Mouse (Mus musculus): ENCODE measurements around the gene Ust. TPM values are rescaled to one million over a fixed set of nuclear protein-coding genes. Genes with fewer than 3 reads are reported as not detected.

Ust gene
- polyA plus RNA-seq, 1 experiment from 2014 or later, result 10.5 TPM

GRCm38 (mm10) chr10:8484487-8484886 is 34.1 kb downstream of the Ust start:
- Histone ChIP-seq H3K4me1 (ENCODE audit: control insufficient read depth, insufficient read depth, low read length) (no peaks in the 10 kb centered on the region), H3K27ac (ENCODE audit: low read depth, low read length) (no peak overlapping the region), H3K36me3 (ENCODE audit: control insufficient read depth, insufficient read depth, low read length) (no peaks in the 10 kb centered on the region), H3K9me3 (ENCODE audit: control insufficient read depth, low read length) (no peaks in the 10 kb centered on the region), H3K9ac (replicated peaks; ENCODE audit: low read depth, low read length) (no peak overlapping the region), H3K4me3 (ENCODE audit: low read depth, low read length) (no peak overlapping the region), H3K27me3 (ENCODE audit: control insufficient read depth, insufficient read depth, low read length) (no peaks in the 10 kb centered on the region), H3K4me2 (ENCODE audit: low read depth, low read length) (no peak overlapping the region)
- WGBS, result 90% methylated on average over 4 of the region's 4 CpGs
- no peak for ATAC-seq (ENCODE audit: low read depth)

GRCm38 (mm10) chr10:8482779-8483178 is 35.8 kb downstream of the Ust start:
- ATAC-seq (ENCODE audit: low read depth), result no peak
- Histone ChIP-seq H3K4me3 (ENCODE audit: low read depth, low read length) (no peak overlapping the region), H3K9ac (replicated peaks; ENCODE audit: low read depth, low read length) (no peak overlapping the region), H3K27ac (ENCODE audit: low read depth, low read length) (no peak overlapping the region), H3K27me3 (ENCODE audit: control insufficient read depth, insufficient read depth, low read length) (no peaks in the 10 kb centered on the region), H3K4me2 (ENCODE audit: low read depth, low read length) (no peak overlapping the region), H3K36me3 (ENCODE audit: control insufficient read depth, insufficient read depth, low read length) (no peaks in the 10 kb centered on the region), H3K9me3 (ENCODE audit: control insufficient read depth, low read length) (no peaks in the 10 kb centered on the region), H3K4me1 (ENCODE audit: control insufficient read depth, insufficient read depth, low read length) (no peaks in the 10 kb centered on the region)
- 90% methylated on average over 4 of the region's 4 CpGs for WGBS

- no peak overlapping the region for H3K4me3 ChIP-seq (ENCODE audit: low read depth, low read length)
- 98% methylated on average over 2 of the region's 2 CpGs for WGBS
- H3K9me3 ChIP-seq (ENCODE audit: control insufficient read depth, low read length), result no peaks in the 10 kb centered on the region
- H3K27ac ChIP-seq (ENCODE audit: low read depth, low read length), result no peak overlapping the region
- ATAC-seq (ENCODE audit: low read depth), result no peak
- no peak overlapping the region for H3K4me2 ChIP-seq (ENCODE audit: low read depth, low read length)
- H3K36me3 ChIP-seq (ENCODE audit: control insufficient read depth, insufficient read depth, low read length), result no peaks in the 10 kb centered on the region
- no peaks in the 10 kb centered on the region for H3K4me1 ChIP-seq (ENCODE audit: control insufficient read depth, insufficient read depth, low read length)
- no peak overlapping the region for H3K9ac ChIP-seq (replicated peaks; ENCODE audit: low read depth, low read length)
- no peaks in the 10 kb centered on the region for H3K27me3 ChIP-seq (ENCODE audit: control insufficient read depth, insufficient read depth, low read length)
Measured at GRCm38 (mm10) chr10:8479779-8480178, 38.8 kb downstream of the Ust start.

- Histone ChIP-seq H3K4me2 (ENCODE audit: low read depth, low read length) (no peak overlapping the region), H3K9ac (replicated peaks; ENCODE audit: low read depth, low read length) (no peak overlapping the region), H3K9me3 (ENCODE audit: control insufficient read depth, low read length) (no peaks in the 10 kb centered on the region), H3K4me3 (ENCODE audit: low read depth, low read length) (no peak overlapping the region), H3K4me1 (ENCODE audit: control insufficient read depth, insufficient read depth, low read length) (no peaks in the 10 kb centered on the region), H3K36me3 (ENCODE audit: control insufficient read depth, insufficient read depth, low read length) (no peaks in the 10 kb centered on the region), H3K27me3 (ENCODE audit: control insufficient read depth, insufficient read depth, low read length) (no peaks in the 10 kb centered on the region), H3K27ac (ENCODE audit: low read depth, low read length) (no peak overlapping the region)
- 91% methylated on average over 8 of the region's 8 CpGs for WGBS
- ATAC-seq (ENCODE audit: low read depth), result no peak
Measured at GRCm38 (mm10) chr10:8477936-8478335, 40.7 kb downstream of the Ust start.

GRCm38 (mm10) chr10:8471995-8472394 is 46.6 kb downstream of the Ust start:
- ATAC-seq (ENCODE audit: low read depth), result no peak
- no peaks in the 10 kb centered on the region for H3K4me1 ChIP-seq (ENCODE audit: control insufficient read depth, insufficient read depth, low read length)
- no peaks in the 10 kb centered on the region for H3K36me3 ChIP-seq (ENCODE audit: control insufficient read depth, insufficient read depth, low read length)
- no peak overlapping the region for H3K4me2 ChIP-seq (ENCODE audit: low read depth, low read length)
- H3K9me3 ChIP-seq (ENCODE audit: control insufficient read depth, low read length), result no peaks in the 10 kb centered on the region
- no peaks in the 10 kb centered on the region for H3K27me3 ChIP-seq (ENCODE audit: control insufficient read depth, insufficient read depth, low read length)
- H3K4me3 ChIP-seq (ENCODE audit: low read depth, low read length), result no peak overlapping the region
- 93% methylated on average over 12 of the region's 12 CpGs for WGBS
- H3K27ac ChIP-seq (ENCODE audit: low read depth, low read length), result no peak overlapping the region
- H3K9ac ChIP-seq (replicated peaks; ENCODE audit: low read depth, low read length), result no peak overlapping the region

- H3K36me3 ChIP-seq (ENCODE audit: control insufficient read depth, insufficient read depth, low read length), result no peaks in the 10 kb centered on the region
- H3K9me3 ChIP-seq (ENCODE audit: control insufficient read depth, low read length), result no peaks in the 10 kb centered on the region
- H3K4me1 ChIP-seq (ENCODE audit: control insufficient read depth, insufficient read depth, low read length), result no peaks in the 10 kb centered on the region
- no peak overlapping the region for H3K4me2 ChIP-seq (ENCODE audit: low read depth, low read length)
- ATAC-seq (ENCODE audit: low read depth), result no peak
- no peak overlapping the region for H3K27ac ChIP-seq (ENCODE audit: low read depth, low read length)
- H3K27me3 ChIP-seq (ENCODE audit: control insufficient read depth, insufficient read depth, low read length), result no peaks in the 10 kb centered on the region
- WGBS, result 79% methylated on average over 5 of the region's 5 CpGs
- H3K4me3 ChIP-seq (ENCODE audit: low read depth, low read length), result no peak overlapping the region
- H3K9ac ChIP-seq (replicated peaks; ENCODE audit: low read depth, low read length), result no peak overlapping the region
Measured at GRCm38 (mm10) chr10:8471012-8471411, 47.6 kb downstream of the Ust start.

- no peak overlapping the region for H3K9ac ChIP-seq (replicated peaks; ENCODE audit: low read depth, low read length)
- 85% methylated on average over 3 of the region's 3 CpGs for WGBS
- ATAC-seq (ENCODE audit: low read depth), result no peak
Measured at GRCm38 (mm10) chr10:8469516-8469915, 49.1 kb downstream of the Ust start.

GRCm38 (mm10) chr10:8468651-8469386 is 49.8 kb downstream of the Ust start:
- H3K9me3 ChIP-seq (ENCODE audit: control insufficient read depth, low read length), result no peaks in the 10 kb centered on the region
- no peak overlapping the region for H3K27ac ChIP-seq (ENCODE audit: low read depth, low read length)
- WGBS, result 79% methylated on average over 5 of the region's 5 CpGs
- no peaks in the 10 kb centered on the region for H3K27me3 ChIP-seq (ENCODE audit: control insufficient read depth, insufficient read depth, low read length)
- H3K4me3 ChIP-seq (ENCODE audit: low read depth, low read length), result no peak overlapping the region
- no peaks in the 10 kb centered on the region for H3K36me3 ChIP-seq (ENCODE audit: control insufficient read depth, insufficient read depth, low read length)
- no peak for ATAC-seq (ENCODE audit: low read depth)
- no peaks in the 10 kb centered on the region for H3K4me1 ChIP-seq (ENCODE audit: control insufficient read depth, insufficient read depth, low read length)
- no peak overlapping the region for H3K4me2 ChIP-seq (ENCODE audit: low read depth, low read length)
- no peak overlapping the region for H3K9ac ChIP-seq (replicated peaks; ENCODE audit: low read depth, low read length)

More at GRCm38 (mm10) chr10:8469516-8469915, 49.1 kb downstream of the Ust start:
- no peaks in the 10 kb centered on the region for H3K27me3 ChIP-seq (ENCODE audit: control insufficient read depth, insufficient read depth, low read length)
- no peaks in the 10 kb centered on the region for H3K4me1 ChIP-seq (ENCODE audit: control insufficient read depth, insufficient read depth, low read length)
- no peaks in the 10 kb centered on the region for H3K9me3 ChIP-seq (ENCODE audit: control insufficient read depth, low read length)
- H3K4me3 ChIP-seq (ENCODE audit: low read depth, low read length), result no peak overlapping the region
- H3K4me2 ChIP-seq (ENCODE audit: low read depth, low read length), result no peak overlapping the region
- no peak overlapping the region for H3K27ac ChIP-seq (ENCODE audit: low read depth, low read length)
- H3K36me3 ChIP-seq (ENCODE audit: control insufficient read depth, insufficient read depth, low read length), result no peaks in the 10 kb centered on the region

- H3K27me3 ChIP-seq (ENCODE audit: control insufficient read depth, insufficient read depth, low read length), result no peaks in the 10 kb centered on the region
- H3K4me2 ChIP-seq (ENCODE audit: low read depth, low read length), result no peak overlapping the region
- ATAC-seq (ENCODE audit: low read depth), result no peak
- 86% methylated on average over 3 of the region's 3 CpGs for WGBS
- H3K4me1 ChIP-seq (ENCODE audit: control insufficient read depth, insufficient read depth, low read length), result peaks cover 7% of the 10 kb centered on the region; the same call in 1 of the 2 replicates
- H3K4me3 ChIP-seq (ENCODE audit: low read depth, low read length), result no peak overlapping the region
- H3K36me3 ChIP-seq (ENCODE audit: control insufficient read depth, insufficient read depth, low read length), result no peaks in the 10 kb centered on the region
- no peak overlapping the region for H3K27ac ChIP-seq (ENCODE audit: low read depth, low read length)
- H3K9ac ChIP-seq (replicated peaks; ENCODE audit: low read depth, low read length), result no peak overlapping the region
- H3K9me3 ChIP-seq (ENCODE audit: control insufficient read depth, low read length), result no peaks in the 10 kb centered on the region
Measured at GRCm38 (mm10) chr10:8465918-8466317, 52.7 kb downstream of the Ust start.

Data from neural tube, embryonic 14.5 days (tissue).